Mouse (Mus musculus) kidney, embryonic 16.5 days (tissue): ENCODE results near the gene Gm49450. TPM values are rescaled to one million over a fixed set of nuclear protein-coding genes. Genes with fewer than 3 reads are reported as not detected.

ENCODE experiments used
- ATAC-seq: fragments of 200-750 bp; cut with Nextera tagmentation; 2 replicates; pipeline ENCODE4 v1.8.0; 2017; ENCODE audit warnings: moderate TSS enrichment; ENCODE audit not compliant: low FRiP score, low TSS enrichment
- H3K27ac ChIP-seq: fragments of 300-500 bp; sonication (generic); 2 replicates; pipeline ENCODE4 v1.5.1; 2014; ENCODE audit warnings: low read length
- H3K27me3 ChIP-seq: fragments of 300-500 bp; sonication (generic); 2 replicates; pipeline ENCODE4 v1.6.1; 2014; ENCODE audit warnings: low read length, control low read depth, mixed read lengths; ENCODE audit not compliant: insufficient read depth
- H3K36me3 ChIP-seq: fragments of 300-500 bp; sonication (generic); 2 replicates; pipeline ENCODE4 v1.6.1; 2014; ENCODE audit warnings: low read length, control low read depth, mixed read lengths; ENCODE audit not compliant: insufficient read depth
- H3K4me1 ChIP-seq: fragments of 300-500 bp; sonication (generic); 2 replicates; pipeline ENCODE4 v1.6.1; 2014; ENCODE audit warnings: low read length, control low read depth, mixed read lengths; ENCODE audit not compliant: insufficient read depth
- H3K4me2 ChIP-seq: fragments of 300-500 bp; sonication (generic); replicated peaks from 2 replicates; pipeline ENCODE4 v1.6.1; 2014; ENCODE audit warnings: low read depth, low read length
- H3K4me3 ChIP-seq: fragments of 300-500 bp; sonication (generic); 2 replicates; pipeline ENCODE4 v1.5.1; 2014; ENCODE audit warnings: mild to moderate bottlenecking, low read length
- H3K9ac ChIP-seq: fragments of 300-500 bp; sonication (generic); replicated peaks from 2 replicates; pipeline ENCODE4 v1.6.1; 2014; ENCODE audit warnings: low read length
- H3K9me3 ChIP-seq: fragments of 300-500 bp; sonication (generic); 2 replicates; pipeline ENCODE4 v1.6.1; 2016; ENCODE audit warnings: low read length, control low read depth
- WGBS: fragments of 180-500 bp; shearing (Covaris S2); extraction: QIAGEN DNeasy Blood & Tissue Kit; methylation state at CpG from one replicate; pipeline ENCODE4 v1.1.7; 2014; 5-methylcytosine and 5-hydroxymethylcytosine counted together
- polyA plus RNA-seq: library from polyadenylated mRNA; unstranded; fragments of >200 nt; fragmentation: Nextera tagmentation; extraction: Ambion mirVana; gene quantifications from 2 replicates; pipeline ENCODE4 v1.2.1, GENCODE M21; 2015

Gm49450 gene
- polyA plus RNA-seq, 1 experiment from 2014 or later = not detected

GRCm38 (mm10) chr15:98894746-98895634, 58.4 kb downstream of the Gm49450 start:
- Histone ChIP-seq H3K9ac (peak overlapping the region; percentile 50), H3K27me3 (peaks cover 69% of the 10 kb centered on the region), H3K27ac (no peak overlapping the region), H3K36me3 (no peaks in the 10 kb centered on the region), H3K9me3 (no peaks in the 10 kb centered on the region), H3K4me3 (peak overlapping the region; percentile 57), H3K4me1 (peaks cover 50% of the 10 kb centered on the region), H3K4me2 (peak overlapping the region; percentile 97)
- WGBS = 4% methylated on average over 37 of the region's 38 CpGs
- ATAC-seq = no peak

DNA sequence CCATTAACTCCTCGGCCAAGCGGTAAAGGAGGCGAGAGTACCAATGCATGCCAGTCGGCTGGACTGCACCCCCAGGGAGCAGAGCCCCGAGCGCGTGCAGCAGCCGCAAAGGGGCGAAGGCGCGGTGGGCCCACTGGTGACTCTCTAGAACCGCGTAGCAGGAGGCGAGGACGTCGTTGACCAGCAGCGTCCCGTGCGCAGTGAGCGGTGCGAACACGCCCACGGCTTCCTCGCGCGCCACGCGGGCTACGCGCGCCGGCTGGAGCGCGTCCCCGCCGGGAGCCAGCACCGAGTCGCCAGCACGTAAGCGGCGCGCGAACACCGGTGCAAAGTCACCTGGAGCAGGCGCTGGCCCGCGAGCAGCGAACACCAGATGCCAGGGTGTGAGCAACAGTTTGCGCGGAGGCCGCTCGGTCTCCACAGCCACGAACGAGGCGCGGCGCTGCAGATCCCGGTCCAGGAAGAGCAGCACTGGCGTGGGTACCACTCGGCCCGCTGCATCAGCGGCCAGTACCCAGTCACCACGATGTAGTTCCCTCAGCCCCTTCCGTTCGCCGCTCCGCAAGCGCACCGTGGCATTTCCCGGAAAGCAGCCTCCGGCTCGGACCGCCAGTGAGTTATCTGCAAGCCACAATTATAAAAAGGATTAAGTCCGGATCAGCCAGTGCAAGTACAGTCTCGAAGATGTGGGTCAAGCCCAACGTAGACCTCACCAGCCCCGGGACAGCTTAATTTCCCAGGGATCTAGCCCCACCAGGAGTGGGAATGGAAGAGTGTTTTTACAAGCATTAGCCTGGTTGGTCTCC, 59.2 kb downstream of the Gm49450 start, which contains the start of gene Rhebl1:
TSS of gene Rhebl1 (minus strand) at position 601 of the 806 bp plus-strand sequence.
- under 1% methylated on average over 77 of the region's 77 CpGs for WGBS
- Histone ChIP-seq H3K4me1 (peaks cover 50% of the 10 kb centered on the region), H3K27me3 (peaks cover 65% of the 10 kb centered on the region), H3K4me2 (peak within 1 kb of the TSS; percentile 97), H3K27ac (no peak within 1 kb of the TSS), H3K36me3 (no peaks in the 10 kb centered on the region), H3K9me3 (no peaks in the 10 kb centered on the region), H3K4me3 (peak within 1 kb of the TSS; percentile 57), H3K9ac (peak within 1 kb of the TSS; percentile 50)
- ATAC-seq = no peak

DNA sequence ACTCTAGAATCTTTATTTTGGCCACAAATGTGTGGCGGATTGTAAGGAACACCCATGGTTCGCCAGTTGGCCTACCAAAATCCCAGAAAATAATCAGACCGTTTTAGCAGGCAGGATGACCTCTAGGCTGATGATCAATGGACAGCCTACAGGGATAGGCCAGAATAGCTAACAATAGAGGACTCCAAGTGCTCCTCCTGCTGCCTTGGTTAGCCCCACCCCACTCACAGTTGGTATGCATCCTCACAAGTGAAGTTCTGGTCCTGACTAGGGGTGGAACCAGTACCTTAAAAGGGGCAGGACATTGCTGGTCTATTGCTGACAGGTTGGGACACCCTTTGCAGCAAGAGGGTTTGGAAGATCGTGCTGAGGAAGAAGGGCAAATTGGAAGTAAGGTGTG, 60.3 kb downstream of the Gm49450 start:
- H3K36me3 ChIP-seq = no peaks in the 10 kb centered on the region
- no peak overlapping the region for H3K4me2 ChIP-seq
- H3K9ac ChIP-seq = no peak overlapping the region
- WGBS = 58% methylated on average over 4 of the region's 4 CpGs
- peaks cover 54% of the 10 kb centered on the region for H3K27me3 ChIP-seq
- no peak overlapping the region for H3K4me3 ChIP-seq
- no peaks in the 10 kb centered on the region for H3K9me3 ChIP-seq
- peaks cover 42% of the 10 kb centered on the region for H3K4me1 ChIP-seq
- ATAC-seq = no peak
- no peak overlapping the region for H3K27ac ChIP-seq

GRCm38 (mm10) chr15:98891907-98892606, 61.3 kb downstream of the Gm49450 start:
- ATAC-seq = peak; percentile 44; the same call in 1 of the 2 replicates
- Histone ChIP-seq H3K4me1 (peaks cover 32% of the 10 kb centered on the region), H3K27ac (no peak overlapping the region), H3K4me2 (no peak overlapping the region), H3K27me3 (peaks cover 44% of the 10 kb centered on the region), H3K4me3 (no peak overlapping the region), H3K36me3 (no peaks in the 10 kb centered on the region), H3K9me3 (no peaks in the 10 kb centered on the region), H3K9ac (no peak overlapping the region)
- WGBS = 40% methylated on average over 6 of the region's 6 CpGs

- WGBS = 12% methylated on average over 19 of the region's 19 CpGs
- H3K27me3 ChIP-seq = peaks cover 36% of the 10 kb centered on the region
- no peak for ATAC-seq
- H3K4me1 ChIP-seq = peaks cover 31% of the 10 kb centered on the region
- H3K4me3 ChIP-seq = peak overlapping the region; percentile 20
- H3K9me3 ChIP-seq = no peaks in the 10 kb centered on the region
- H3K9ac ChIP-seq = 0 out of 2 replicates have a peak overlapping the region, but pooled peaks have one; percentile 35
- H3K36me3 ChIP-seq = no peaks in the 10 kb centered on the region
- no peak overlapping the region for H3K27ac ChIP-seq
- H3K4me2 ChIP-seq = peak overlapping the region; percentile 48
These were observed 62.1 kb downstream of the Gm49450 start for GRCm38 (mm10) chr15:98891198-98891742.

DNA sequence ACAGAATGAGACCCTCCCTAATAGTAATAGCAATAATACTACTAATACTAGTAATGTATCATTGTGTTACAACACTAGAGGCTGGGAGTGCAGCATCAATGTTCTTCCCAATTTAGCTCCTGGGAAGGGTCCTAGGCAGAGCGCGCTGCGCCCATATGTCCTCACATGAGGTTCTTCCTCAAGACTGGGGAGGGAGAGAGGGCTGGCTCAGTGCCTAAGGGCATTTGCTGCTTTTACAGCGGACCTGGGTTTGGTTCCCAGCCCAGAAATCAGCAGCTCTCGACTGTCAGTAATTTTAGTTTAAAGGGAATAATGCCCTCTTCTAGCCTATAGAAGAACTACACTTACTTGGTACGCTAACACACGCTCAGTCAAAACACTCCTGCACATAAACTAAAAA, 65.8 kb downstream of the Gm49450 start:
- Histone ChIP-seq H3K9me3 (no peaks in the 10 kb centered on the region), H3K27me3 (no peaks in the 10 kb centered on the region), H3K27ac (no peak overlapping the region), H3K9ac (no peak overlapping the region), H3K4me2 (no peak overlapping the region), H3K36me3 (no peaks in the 10 kb centered on the region), H3K4me3 (no peak overlapping the region), H3K4me1 (peaks cover 5% of the 10 kb centered on the region; the same call in 1 of the 2 replicates)
- 84% methylated on average over 7 of the region's 7 CpGs for WGBS
- ATAC-seq = no peak

GRCm38 (mm10) chr15:98886667-98887387, 66.5 kb downstream of the Gm49450 start:
- no peak overlapping the region for H3K4me2 ChIP-seq
- no peak overlapping the region for H3K27ac ChIP-seq
- H3K36me3 ChIP-seq = no peaks in the 10 kb centered on the region
- H3K27me3 ChIP-seq = no peaks in the 10 kb centered on the region
- H3K9me3 ChIP-seq = no peaks in the 10 kb centered on the region
- no peak overlapping the region for H3K9ac ChIP-seq
- H3K4me3 ChIP-seq = no peak overlapping the region
- peaks cover 7% of the 10 kb centered on the region for H3K4me1 ChIP-seq
- 60% methylated on average over 8 of the region's 8 CpGs for WGBS
- ATAC-seq = no peak

DNA sequence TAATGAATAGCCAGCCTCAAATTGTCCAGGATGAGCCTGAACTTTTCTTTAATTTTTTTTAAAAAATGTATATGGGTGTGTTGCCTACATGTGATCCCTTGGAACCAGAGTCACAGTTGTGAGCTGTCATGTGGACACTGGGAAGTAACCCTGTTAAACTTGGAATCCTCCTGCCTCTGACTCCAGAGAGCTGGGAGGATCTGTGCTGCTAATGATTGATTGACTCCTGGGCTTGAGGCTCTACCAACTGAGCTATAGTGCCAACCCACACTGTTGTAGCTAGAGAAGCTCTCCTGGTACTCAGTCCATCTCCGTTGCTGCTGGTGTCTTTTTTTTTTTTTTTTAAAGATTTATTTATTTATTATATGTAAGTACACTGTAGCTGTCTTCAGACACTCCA, 69.2 kb downstream of the Gm49450 start:
- peaks cover 16% of the 10 kb centered on the region for H3K4me1 ChIP-seq
- H3K36me3 ChIP-seq = no peaks in the 10 kb centered on the region
- no peaks in the 10 kb centered on the region for H3K27me3 ChIP-seq
- ATAC-seq = no peak
- no peaks in the 10 kb centered on the region for H3K9me3 ChIP-seq
- H3K4me3 ChIP-seq = no peak overlapping the region
- no peak overlapping the region for H3K4me2 ChIP-seq
- no peak overlapping the region for H3K9ac ChIP-seq
- WGBS = 65% methylated on average over 1 of the region's 1 CpGs
- H3K27ac ChIP-seq = no peak overlapping the region

- Histone ChIP-seq H3K27ac (no peak overlapping the region), H3K36me3 (no peaks in the 10 kb centered on the region), H3K4me1 (peaks cover 16% of the 10 kb centered on the region), H3K9me3 (no peaks in the 10 kb centered on the region), H3K4me2 (no peak overlapping the region), H3K9ac (no peak overlapping the region), H3K27me3 (no peaks in the 10 kb centered on the region), H3K4me3 (no peak overlapping the region)
- ATAC-seq = no peak
These were observed 69.7 kb downstream of the Gm49450 start for GRCm38 (mm10) chr15:98883661-98884060.
